Mouse (Mus musculus) heart, embryonic 16.5 days (tissue): ENCODE measurements around the gene Ang. TPM values are rescaled to one million over a fixed set of nuclear protein-coding genes. Genes with fewer than 3 reads are reported as not detected.

Experiments
- ATAC-seq: fragments of 200-750 bp; cut with Nextera tagmentation; replicated peaks from 2 replicates; pipeline ENCODE4 v1.8.0; 2017; ENCODE audit warnings: moderate number of reproducible peaks; ENCODE audit not compliant: insufficient read depth, low FRiP score; ENCODE audit errors: extremely low read depth
- H3K27ac ChIP-seq: fragments of 300-500 bp; sonication (generic); 2 replicates; pipeline ENCODE4 v1.5.1; 2014; ENCODE audit warnings: mild to moderate bottlenecking, low read length, control low read depth, moderate library complexity
- H3K27me3 ChIP-seq: fragments of 300-500 bp; sonication (generic); 2 replicates; pipeline ENCODE4 v1.6.1; 2014; ENCODE audit warnings: low read length, mixed read lengths; ENCODE audit not compliant: control insufficient read depth, insufficient read depth
- H3K36me3 ChIP-seq: fragments of 300-500 bp; sonication (generic); 2 replicates; pipeline ENCODE4 v1.6.1; 2014; ENCODE audit not compliant: control insufficient read depth, insufficient read depth
- H3K4me1 ChIP-seq: fragments of 300-500 bp; sonication (generic); 2 replicates; pipeline ENCODE4 v1.6.1; 2014; ENCODE audit warnings: low read length, mixed read lengths; ENCODE audit not compliant: control insufficient read depth, insufficient read depth
- H3K4me2 ChIP-seq: fragments of 300-500 bp; sonication (generic); 2 replicates; pipeline ENCODE4 v1.6.1; 2014; ENCODE audit warnings: low read depth, mild to moderate bottlenecking, control low read depth, low read length
- H3K4me3 ChIP-seq: fragments of 300-500 bp; sonication (generic); 2 replicates; pipeline ENCODE4 v1.5.1; 2014; ENCODE audit warnings: mild to moderate bottlenecking, control low read depth, low read length
- H3K9ac ChIP-seq: fragments of 300-500 bp; sonication (generic); 2 replicates; pipeline ENCODE4 v1.6.1; 2014; ENCODE audit warnings: low read length, control low read depth
- H3K9me3 ChIP-seq: fragments of 300-500 bp; sonication (generic); replicated peaks from 2 replicates; pipeline ENCODE4 v1.6.1; 2016; ENCODE audit warnings: low read length; ENCODE audit not compliant: control insufficient read depth
- WGBS: fragments of 180-500 bp; shearing (Covaris S2); extraction: QIAGEN DNeasy Blood & Tissue Kit; methylation state at CpG from one replicate; pipeline ENCODE4 v1.1.7; 2014; 5-methylcytosine and 5-hydroxymethylcytosine counted together
- polyA plus RNA-seq: library from polyadenylated mRNA; unstranded; fragments of >200 nt; fragmentation: Nextera tagmentation; extraction: Ambion mirVana; gene quantifications from 2 replicates; pipeline ENCODE4 v1.2.1, GENCODE M21; 2015

Gene Ang
- polyA plus RNA-seq: 3.4 and 4.4 TPM in 2 replicates

- peaks cover 17% of the 10 kb centered on the region for H3K4me1 ChIP-seq
- H3K9ac ChIP-seq: peak within 1 kb of the TSS; percentile 70
- ATAC-seq: no peak
- peak within 1 kb of the TSS; percentile 82 for H3K4me3 ChIP-seq
- no peaks in the 10 kb centered on the region for H3K27me3 ChIP-seq
- peak within 1 kb of the TSS; percentile 86 for H3K27ac ChIP-seq
- H3K4me2 ChIP-seq: peak within 1 kb of the TSS; percentile 85
- 8% methylated on average over 33 of the region's 33 CpGs for WGBS
- H3K36me3 ChIP-seq: no peaks in the 10 kb centered on the region
- no peaks in the 10 kb centered on the region for H3K9me3 ChIP-seq
Observed at GRCm38 (mm10) chr14:51090921-51091900, at the start of gene Ang, which contains the start of gene Rnase4. TSS of gene Ang (plus strand) at chr14:51091150. TSS of gene Rnase4 (plus strand) at chr14:51091077.

GRCm38 (mm10) chr14:51041769-51042168 lies 49.2 kb upstream of the Ang start, which contains the start of gene Rnase9:
TSS of gene Rnase9 (minus strand) at chr14:51041869.
- no peak for ATAC-seq
- no peaks in the 10 kb centered on the region for H3K36me3 ChIP-seq

GRCm38 (mm10) chr14:51047846-51048245 lies 43.1 kb upstream of the Ang start:
- no peak for ATAC-seq
- H3K27me3 ChIP-seq: no peaks in the 10 kb centered on the region
- no peak overlapping the region for H3K9ac ChIP-seq
- 0 out of 2 replicates have a peak, but pooled peaks cover 3% of the 10 kb centered on the region for H3K4me1 ChIP-seq
- no peak overlapping the region for H3K4me2 ChIP-seq
- H3K4me3 ChIP-seq: no peak overlapping the region
- 31% methylated on average over 5 of the region's 5 CpGs for WGBS
- no peak overlapping the region for H3K27ac ChIP-seq
- H3K9me3 ChIP-seq: no peaks in the 10 kb centered on the region
- H3K36me3 ChIP-seq: no peaks in the 10 kb centered on the region

More at GRCm38 (mm10) chr14:51041769-51042168, 49.2 kb upstream of the Ang start, which contains the start of gene Rnase9:
- Histone ChIP-seq H3K9me3 (no peaks in the 10 kb centered on the region), H3K4me1 (peaks cover 6% of the 10 kb centered on the region), H3K27ac (no peak within 1 kb of the TSS), H3K4me2 (no peak within 1 kb of the TSS), H3K4me3 (no peak within 1 kb of the TSS), H3K9ac (no peak within 1 kb of the TSS), H3K27me3 (no peaks in the 10 kb centered on the region)
- WGBS: 79% methylated on average over 6 of the region's 6 CpGs

DNA sequence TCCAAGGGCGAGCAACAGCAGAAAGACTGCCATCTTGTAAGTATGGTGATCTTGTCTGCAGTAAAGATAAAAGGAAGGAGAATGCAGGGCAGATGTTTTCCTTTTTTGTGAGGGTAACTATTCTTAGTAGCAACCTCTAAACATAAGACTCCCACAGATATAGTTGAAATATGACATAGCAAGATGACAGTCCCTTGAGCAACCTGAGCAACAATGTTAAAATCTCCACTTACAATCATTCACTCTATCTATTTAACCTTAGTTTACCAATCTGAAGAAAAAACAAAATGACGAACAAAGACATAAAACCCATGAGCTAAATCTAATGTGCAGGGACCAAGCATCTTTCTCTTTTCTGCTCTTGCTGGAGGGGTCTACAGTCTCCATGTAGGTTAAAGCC lies 40.9 kb upstream of the Ang start, which contains the start of gene Rnase11:
Gene Rnase11, minus strand, starts transcription at position 101 of the 400 bp plus-strand sequence.
- Histone ChIP-seq H3K27me3 (no peaks in the 10 kb centered on the region), H3K27ac (no peak within 1 kb of the TSS), H3K4me1 (0 out of 2 replicates have a peak, but pooled peaks cover 3% of the 10 kb centered on the region), H3K9me3 (no peaks in the 10 kb centered on the region), H3K9ac (no peak within 1 kb of the TSS), H3K4me3 (no peak within 1 kb of the TSS), H3K4me2 (no peak within 1 kb of the TSS), H3K36me3 (no peaks in the 10 kb centered on the region)
- no peak for ATAC-seq
- 79% methylated on average over 2 of the region's 2 CpGs for WGBS

- 48% methylated on average over 5 of the region's 5 CpGs for WGBS
- Histone ChIP-seq H3K9ac (no peak overlapping the region), H3K4me3 (no peak overlapping the region), H3K4me2 (no peak overlapping the region), H3K27ac (no peak overlapping the region), H3K9me3 (no peaks in the 10 kb centered on the region), H3K36me3 (no peaks in the 10 kb centered on the region), H3K27me3 (no peaks in the 10 kb centered on the region), H3K4me1 (0 out of 2 replicates have a peak, but pooled peaks cover 3% of the 10 kb centered on the region)
- ATAC-seq: no peak
Observed at GRCm38 (mm10) chr14:51051941-51052340, 39.0 kb upstream of the Ang start.

- H3K27me3 ChIP-seq: no peaks in the 10 kb centered on the region
- no peak overlapping the region for H3K9ac ChIP-seq
- no peaks in the 10 kb centered on the region for H3K9me3 ChIP-seq
- 75% methylated on average over 5 of the region's 5 CpGs for WGBS
- no peaks in the 10 kb centered on the region for H3K36me3 ChIP-seq
- H3K4me2 ChIP-seq: no peak overlapping the region
- ATAC-seq: no peak
- H3K4me1 ChIP-seq: peaks cover 5% of the 10 kb centered on the region; the same call in 1 of the 2 replicates
- H3K4me3 ChIP-seq: no peak overlapping the region
- no peak overlapping the region for H3K27ac ChIP-seq
Observed at GRCm38 (mm10) chr14:51053176-51053575, 37.8 kb upstream of the Ang start.

DNA sequence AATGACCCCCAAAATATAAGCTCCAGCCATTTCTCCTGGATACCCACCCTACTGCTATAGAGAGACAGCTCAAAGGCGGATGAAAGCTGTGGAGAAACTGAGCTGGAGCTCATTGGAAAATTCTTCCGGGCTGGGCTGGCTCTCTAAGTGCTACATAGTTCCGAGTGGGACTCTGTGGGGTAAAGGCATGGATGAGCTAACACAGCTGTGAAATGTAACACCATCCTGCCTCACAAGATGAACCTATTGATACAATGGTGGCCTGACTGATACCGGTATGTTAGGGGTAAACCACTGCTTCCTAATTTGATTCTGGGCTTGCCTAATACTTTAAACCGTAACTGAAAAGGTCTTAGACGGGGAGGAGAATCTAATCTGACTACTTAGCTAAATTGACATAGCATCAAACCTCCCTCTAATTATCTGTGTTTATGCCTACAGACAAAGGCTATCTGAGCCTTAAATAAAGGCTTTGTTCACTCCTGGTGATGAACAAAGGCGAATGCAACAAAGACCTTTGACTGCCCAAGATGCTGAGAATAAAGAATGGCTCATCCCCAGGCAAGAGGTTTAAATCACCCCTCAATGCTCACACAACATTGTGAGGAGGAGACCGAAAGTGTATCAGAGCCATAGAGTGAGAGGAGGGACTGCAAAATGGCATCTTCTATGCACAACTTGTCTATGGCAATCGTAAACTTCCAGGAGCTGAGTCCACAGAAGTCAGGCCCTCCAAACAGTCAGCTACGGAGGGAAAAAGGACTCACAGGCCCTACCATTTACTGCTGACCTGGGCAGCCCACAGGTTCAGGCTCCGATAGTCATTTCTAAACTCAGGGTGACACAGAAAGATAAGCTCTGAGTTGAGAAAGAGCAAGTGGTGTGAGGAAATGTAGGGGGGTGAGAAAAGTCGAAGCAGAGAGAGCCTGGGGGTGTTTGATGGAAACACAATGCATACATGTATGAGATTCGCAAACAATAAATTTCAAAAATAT lies 36.4 kb upstream of the Ang start:
- 69% methylated on average over 13 of the region's 13 CpGs for WGBS
- Histone ChIP-seq H3K27ac (no peak overlapping the region), H3K36me3 (no peaks in the 10 kb centered on the region), H3K4me1 (peaks cover 5% of the 10 kb centered on the region; the same call in 1 of the 2 replicates), H3K27me3 (no peaks in the 10 kb centered on the region), H3K9ac (no peak overlapping the region), H3K4me2 (no peak overlapping the region), H3K4me3 (no peak overlapping the region), H3K9me3 (no peaks in the 10 kb centered on the region)
- ATAC-seq: no peak

- Histone ChIP-seq H3K27ac (no peak within 1 kb of the TSS), H3K9ac (no peak within 1 kb of the TSS), H3K9me3 (no peaks in the 10 kb centered on the region), H3K27me3 (no peaks in the 10 kb centered on the region), H3K4me2 (peak within 1 kb of the TSS; percentile 34; the same call in 1 of the 2 replicates), H3K4me1 (peaks cover 2% of the 10 kb centered on the region; the same call in 1 of the 2 replicates), H3K36me3 (no peaks in the 10 kb centered on the region), H3K4me3 (no peak within 1 kb of the TSS)
- peak; percentile 66 for ATAC-seq
- WGBS: 31% methylated on average over 9 of the region's 9 CpGs
Observed at GRCm38 (mm10) chr14:51057401-51057831, 33.5 kb upstream of the Ang start, which contains the start of gene Rnase12. TSS of gene Rnase12 (minus strand) at chr14:51057661.
